Mouse (Mus musculus) neural tube, embryonic 14.5 days (tissue): ENCODE results near the gene Gpr179. TPM values are rescaled to one million over a fixed set of nuclear protein-coding genes. Genes with fewer than 3 reads are reported as not detected.

Experiments
- ATAC-seq: fragments of 200-750 bp; cut with Nextera tagmentation; 2 replicates; pipeline ENCODE4 v1.8.0; 2017; ENCODE audit warnings: low read depth, mild to moderate bottlenecking, moderate TSS enrichment, moderate library complexity
- H3K27ac ChIP-seq: fragments of 300-500 bp; sonication (generic); 2 replicates; pipeline ENCODE4 v1.5.1; 2014; ENCODE audit warnings: low read depth, mild to moderate bottlenecking, control low read depth, low read length, moderate library complexity, mixed read lengths
- H3K27me3 ChIP-seq: fragments of 300-500 bp; sonication (generic); 2 replicates; pipeline ENCODE4 v1.6.1; 2014; ENCODE audit warnings: low read length; ENCODE audit not compliant: control insufficient read depth, insufficient read depth
- H3K36me3 ChIP-seq: fragments of 300-500 bp; sonication (generic); 2 replicates; pipeline ENCODE4 v1.6.1; 2014; ENCODE audit warnings: low read length, mixed read lengths; ENCODE audit not compliant: control insufficient read depth, insufficient read depth
- H3K4me1 ChIP-seq: fragments of 300-500 bp; sonication (generic); 2 replicates; pipeline ENCODE4 v1.6.1; 2014; ENCODE audit warnings: low read length; ENCODE audit not compliant: control insufficient read depth, insufficient read depth
- H3K4me2 ChIP-seq: fragments of 300-500 bp; sonication (generic); 2 replicates; pipeline ENCODE4 v1.6.1; 2014; ENCODE audit warnings: mild to moderate bottlenecking, low read depth, low read length, control low read depth
- H3K4me3 ChIP-seq: fragments of 300-500 bp; sonication (generic); 2 replicates; pipeline ENCODE4 v1.5.1; 2014; ENCODE audit warnings: low read depth, low read length, control low read depth, mixed read lengths
- H3K9ac ChIP-seq: fragments of 300-500 bp; sonication (generic); replicated peaks from 2 replicates; pipeline ENCODE4 v1.6.1; 2014; ENCODE audit warnings: low read depth, mild to moderate bottlenecking, control low read depth, low read length, mixed read lengths
- H3K9me3 ChIP-seq: fragments of 300-500 bp; sonication (generic); 2 replicates; pipeline ENCODE4 v1.6.1; 2016; ENCODE audit warnings: low read length; ENCODE audit not compliant: control insufficient read depth
- WGBS: fragments of 180-500 bp; shearing (Covaris S2); extraction: QIAGEN DNeasy Blood & Tissue Kit; methylation state at CpG from one replicate; pipeline ENCODE4 v1.1.7; 2014; 5-methylcytosine and 5-hydroxymethylcytosine counted together
- polyA plus RNA-seq: library from polyadenylated mRNA; unstranded; fragments of >200 nt; fragmentation: Nextera tagmentation; extraction: Ambion mirVana; gene quantifications from 2 replicates; pipeline ENCODE4 v1.2.1, GENCODE M21; 2014

Gene Gpr179
- polyA plus RNA-seq, 1 experiment from 2014 or later = 0.71 TPM

DNA sequence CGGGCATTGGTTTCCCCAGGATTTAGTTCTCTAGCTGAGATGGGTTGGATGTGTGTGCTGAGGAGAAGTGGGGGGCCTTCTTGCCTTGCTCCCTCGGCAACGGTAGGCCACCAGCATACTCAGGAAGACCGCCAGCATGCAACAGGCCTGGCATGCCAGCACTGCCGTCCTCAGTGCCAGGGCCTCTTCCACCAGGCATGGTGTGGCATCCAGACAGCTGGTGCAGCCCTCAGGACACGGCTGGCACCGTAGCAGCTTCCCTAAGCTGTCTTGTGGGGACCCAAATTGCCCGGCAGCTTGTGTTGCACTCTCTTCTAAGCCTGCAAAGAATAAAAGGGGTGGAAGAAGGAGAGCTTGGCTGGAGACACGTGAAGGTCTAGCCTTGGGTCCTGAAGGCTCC, 5.5 kb downstream of the Gpr179 start:
- H3K36me3 ChIP-seq = no peaks in the 10 kb centered on the region
- no peak for ATAC-seq
- H3K27ac ChIP-seq = no peak overlapping the region
- H3K9ac ChIP-seq = no peak overlapping the region
- peaks cover 14% of the 10 kb centered on the region; the same call in 1 of the 2 replicates for H3K4me1 ChIP-seq
- H3K4me2 ChIP-seq = no peak overlapping the region
- no peaks in the 10 kb centered on the region for H3K9me3 ChIP-seq
- H3K4me3 ChIP-seq = no peak overlapping the region
- H3K27me3 ChIP-seq = no peaks in the 10 kb centered on the region
- WGBS = 79% methylated on average over 9 of the region's 9 CpGs

DNA sequence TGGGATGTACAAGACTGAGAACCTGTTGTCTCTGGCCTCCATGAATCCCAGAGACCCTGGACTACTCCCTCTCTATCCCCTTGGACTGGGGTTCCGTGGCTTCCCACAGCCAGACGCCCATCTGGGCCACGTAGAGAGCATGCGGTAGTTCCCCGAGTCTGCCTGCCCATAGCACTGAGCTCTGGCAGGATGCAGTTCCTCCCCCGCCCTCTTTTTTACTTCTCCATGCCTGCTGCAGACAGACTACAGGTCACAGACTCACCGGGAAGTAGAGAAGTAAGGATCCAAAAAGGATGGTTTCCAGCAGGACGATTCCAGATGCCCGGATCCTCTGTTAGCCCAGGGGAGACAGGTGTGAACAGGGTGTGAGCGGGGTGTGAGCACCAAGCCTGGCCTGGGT, 6.4 kb downstream of the Gpr179 start:
- Histone ChIP-seq H3K9me3 (no peaks in the 10 kb centered on the region), H3K4me3 (no peak overlapping the region), H3K27ac (no peak overlapping the region), H3K9ac (no peak overlapping the region), H3K27me3 (no peaks in the 10 kb centered on the region), H3K36me3 (no peaks in the 10 kb centered on the region), H3K4me1 (peaks cover 5% of the 10 kb centered on the region; the same call in 1 of the 2 replicates), H3K4me2 (no peak overlapping the region)
- WGBS = 82% methylated on average over 10 of the region's 10 CpGs
- no peak for ATAC-seq

DNA sequence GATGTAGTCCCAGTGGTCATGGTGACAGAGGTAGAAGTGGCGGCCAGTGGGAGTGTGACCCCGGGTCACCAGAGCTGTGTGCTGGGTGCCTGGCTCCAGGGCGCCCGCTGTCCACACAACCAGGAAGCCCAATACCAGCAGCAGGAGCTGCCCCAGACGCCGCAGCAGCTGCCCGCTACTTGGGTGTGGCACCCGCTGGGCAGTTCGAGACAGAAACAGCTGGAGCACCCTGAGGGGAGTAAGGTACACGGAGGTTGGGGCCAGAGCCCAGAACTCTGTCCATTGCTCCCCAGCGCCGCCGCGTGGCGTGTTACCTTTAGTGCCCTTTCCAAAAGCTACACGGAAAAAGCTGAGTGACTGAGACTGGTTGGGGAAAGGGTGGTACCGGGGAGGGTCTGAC, 8.3 kb downstream of the Gpr179 start:
- 32% methylated on average over 17 of the region's 17 CpGs for WGBS
- Histone ChIP-seq H3K36me3 (no peaks in the 10 kb centered on the region), H3K4me3 (no peak overlapping the region), H3K9ac (no peak overlapping the region), H3K9me3 (no peaks in the 10 kb centered on the region), H3K4me1 (no peaks in the 10 kb centered on the region), H3K27ac (no peak overlapping the region), H3K4me2 (no peak overlapping the region), H3K27me3 (no peaks in the 10 kb centered on the region)
- no peak for ATAC-seq

DNA sequence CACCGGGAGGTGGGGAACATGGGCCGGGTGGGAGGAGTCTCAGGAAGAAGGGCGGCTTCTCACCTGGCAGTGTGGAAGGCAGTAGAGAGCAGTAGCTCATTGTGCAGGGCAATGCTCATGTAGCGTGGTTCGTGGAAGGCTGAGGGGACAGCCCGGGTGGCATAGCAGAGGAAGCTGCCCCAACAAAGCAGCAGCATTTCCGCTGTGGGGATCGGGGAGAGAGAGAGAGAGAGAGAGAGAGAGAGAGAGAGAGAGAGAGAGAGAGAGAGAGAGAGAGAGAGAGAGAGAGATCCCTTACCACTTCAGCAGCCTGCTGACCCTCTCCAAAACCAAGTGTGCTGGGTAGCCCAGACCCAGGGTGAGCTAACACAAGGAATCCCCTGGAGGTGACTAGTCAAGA, 8.7 kb downstream of the Gpr179 start:
- no peak overlapping the region for H3K4me3 ChIP-seq
- H3K4me1 ChIP-seq = no peaks in the 10 kb centered on the region
- H3K27me3 ChIP-seq = no peaks in the 10 kb centered on the region
- no peak overlapping the region for H3K4me2 ChIP-seq
- 57% methylated on average over 8 of the region's 8 CpGs for WGBS
- no peak for ATAC-seq
- H3K9ac ChIP-seq = no peak overlapping the region
- no peak overlapping the region for H3K27ac ChIP-seq
- no peaks in the 10 kb centered on the region for H3K36me3 ChIP-seq
- H3K9me3 ChIP-seq = no peaks in the 10 kb centered on the region

DNA sequence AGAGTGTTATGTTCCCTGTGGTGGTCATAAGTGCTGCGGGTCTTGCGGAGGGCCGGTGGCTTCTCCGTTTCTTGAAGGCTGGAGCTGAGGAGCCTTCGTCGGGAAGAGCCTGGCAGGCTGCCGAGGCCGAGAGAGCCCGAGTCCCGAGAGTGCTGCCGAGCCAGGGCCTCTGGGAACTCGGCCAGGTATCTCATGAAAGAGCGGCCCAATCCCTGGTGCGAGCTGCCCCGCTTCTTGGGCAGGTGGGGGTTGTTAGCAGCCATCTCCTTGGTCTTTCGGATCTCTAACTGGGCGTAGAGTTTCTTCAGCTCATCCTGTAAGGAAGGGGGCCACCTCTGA, 12.9 kb downstream of the Gpr179 start:
- no peak for ATAC-seq
- Histone ChIP-seq H3K4me3 (no peak overlapping the region), H3K36me3 (no peaks in the 10 kb centered on the region), H3K27me3 (no peaks in the 10 kb centered on the region), H3K4me2 (no peak overlapping the region), H3K27ac (no peak overlapping the region), H3K4me1 (no peaks in the 10 kb centered on the region), H3K9ac (no peak overlapping the region), H3K9me3 (no peaks in the 10 kb centered on the region)
- WGBS = 53% methylated on average over 17 of the region's 17 CpGs

DNA sequence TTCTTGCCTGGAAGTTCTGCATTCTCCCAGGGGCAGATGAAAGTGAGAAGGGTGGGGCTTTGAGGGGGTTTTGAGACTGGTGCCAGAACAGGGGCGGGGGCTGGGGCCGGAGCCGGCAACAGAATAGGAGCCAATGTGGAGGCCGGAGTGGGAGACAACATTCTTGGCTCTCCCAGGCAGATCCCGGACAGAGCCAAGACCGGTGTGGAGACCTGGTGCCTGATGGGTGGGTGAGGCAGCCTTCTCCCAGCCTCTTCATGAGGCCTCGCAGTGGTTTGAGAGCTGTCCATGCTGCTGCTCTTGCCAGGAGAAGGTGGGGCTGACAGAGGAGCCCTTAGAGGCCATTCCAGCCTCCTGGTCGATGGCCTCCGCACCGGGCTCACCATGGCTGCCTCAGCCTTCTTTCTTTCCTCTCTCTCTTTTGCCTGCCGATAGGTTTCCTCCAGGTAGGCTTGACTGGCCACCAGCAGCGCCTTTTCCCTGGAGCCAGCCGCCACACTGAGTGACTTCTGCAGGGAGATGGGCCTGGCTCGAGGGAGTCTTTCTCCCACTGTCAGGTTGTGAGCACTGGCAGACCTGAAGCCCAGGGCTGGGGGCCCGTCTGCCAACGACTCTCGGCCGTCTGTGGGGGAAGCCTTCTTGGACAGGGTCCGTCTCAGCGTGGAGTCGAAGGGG, 13.4 kb downstream of the Gpr179 start:
- Histone ChIP-seq H3K9me3 (no peaks in the 10 kb centered on the region), H3K36me3 (no peaks in the 10 kb centered on the region), H3K4me3 (no peak overlapping the region), H3K4me1 (no peaks in the 10 kb centered on the region), H3K27me3 (no peaks in the 10 kb centered on the region), H3K4me2 (no peak overlapping the region), H3K9ac (no peak overlapping the region), H3K27ac (no peak overlapping the region)
- no peak for ATAC-seq
- 56% methylated on average over 21 of the region's 21 CpGs for WGBS

DNA sequence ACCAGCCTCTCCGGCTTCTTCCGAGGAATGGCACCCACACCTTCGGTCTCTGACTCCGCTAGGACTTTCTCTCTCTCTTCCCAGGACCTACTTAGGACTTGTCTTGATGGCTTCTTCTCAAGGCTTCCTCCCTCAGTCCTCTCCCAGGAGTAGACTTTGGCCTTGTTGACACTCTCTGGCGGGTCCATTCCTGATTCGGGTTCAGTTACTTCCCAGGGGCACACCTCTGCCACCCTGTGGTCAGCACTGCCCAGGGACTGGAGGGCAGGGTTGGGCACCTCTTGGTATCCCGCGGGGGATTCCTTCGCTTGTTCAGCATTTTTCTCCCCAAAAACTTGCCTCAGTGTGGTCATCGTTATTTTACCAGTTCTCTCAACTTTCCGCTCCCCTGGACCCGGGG, 14.5 kb downstream of the Gpr179 start:
- Histone ChIP-seq H3K4me3 (no peak overlapping the region), H3K36me3 (no peaks in the 10 kb centered on the region), H3K9me3 (no peaks in the 10 kb centered on the region), H3K9ac (no peak overlapping the region), H3K4me1 (no peaks in the 10 kb centered on the region), H3K27me3 (no peaks in the 10 kb centered on the region), H3K4me2 (no peak overlapping the region), H3K27ac (no peak overlapping the region)
- no peak for ATAC-seq
- 92% methylated on average over 12 of the region's 12 CpGs for WGBS

DNA sequence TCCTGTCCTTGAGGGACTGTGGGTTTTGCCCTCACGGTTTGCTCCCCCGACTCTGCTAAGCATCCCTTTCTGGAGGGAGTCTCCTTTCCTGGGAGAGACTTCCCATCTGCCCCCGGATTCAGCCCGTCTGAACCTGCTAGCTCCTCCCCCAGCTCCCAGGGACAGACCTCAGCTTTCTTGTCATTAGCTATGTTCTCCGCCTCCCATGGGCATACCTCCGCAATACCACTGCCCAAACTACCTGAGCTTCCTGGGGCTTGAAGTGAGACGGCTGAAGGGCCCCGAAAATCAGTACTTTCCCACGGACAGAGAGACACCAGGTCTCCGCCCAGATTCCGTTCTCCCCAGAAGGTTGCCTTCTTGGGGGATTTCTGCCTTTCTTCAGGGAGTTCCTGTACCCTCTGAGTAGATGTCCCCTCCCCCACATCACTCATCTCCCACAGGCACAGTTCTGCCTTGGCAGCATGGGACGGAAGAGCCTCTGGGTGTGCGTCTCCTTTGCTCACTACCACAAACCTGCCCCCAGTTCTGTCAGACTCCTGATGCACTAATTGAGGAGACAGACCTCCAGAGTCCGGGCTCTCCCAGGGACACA, 15.0 kb downstream of the Gpr179 start:
- WGBS = 69% methylated on average over 14 of the region's 14 CpGs
- Histone ChIP-seq H3K4me2 (no peak overlapping the region), H3K27ac (no peak overlapping the region), H3K9ac (no peak overlapping the region), H3K27me3 (no peaks in the 10 kb centered on the region), H3K4me3 (no peak overlapping the region), H3K9me3 (no peaks in the 10 kb centered on the region), H3K36me3 (no peaks in the 10 kb centered on the region), H3K4me1 (0 out of 2 replicates have a peak, but pooled peaks cover 1% of the 10 kb centered on the region)
- ATAC-seq = no peak

DNA sequence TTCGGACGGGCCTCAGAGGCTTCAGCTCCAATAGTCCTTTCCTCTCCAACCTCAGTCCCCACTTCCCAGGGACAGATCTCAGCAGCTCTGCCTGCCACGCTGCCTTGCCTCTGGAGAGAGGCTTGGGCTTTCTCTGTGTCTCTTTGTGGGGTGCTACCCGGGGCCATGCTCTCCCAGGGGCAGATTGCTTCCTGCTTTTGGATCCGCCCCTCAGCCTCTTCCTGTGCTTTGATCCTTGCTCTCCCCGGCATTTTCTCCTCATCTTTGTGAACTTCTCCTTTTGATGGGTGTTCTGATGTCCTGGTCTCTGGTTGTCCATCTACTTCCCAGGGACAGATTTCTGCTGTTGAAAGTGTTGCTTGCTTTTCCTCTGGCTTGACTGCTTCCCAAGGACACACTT, 15.6 kb downstream of the Gpr179 start:
- H3K9me3 ChIP-seq = no peaks in the 10 kb centered on the region
- H3K4me2 ChIP-seq = no peak overlapping the region
- 49% methylated on average over 6 of the region's 6 CpGs for WGBS
- no peak overlapping the region for H3K4me3 ChIP-seq
- H3K4me1 ChIP-seq = 0 out of 2 replicates have a peak, but pooled peaks cover 4% of the 10 kb centered on the region
- no peak for ATAC-seq
- H3K9ac ChIP-seq = no peak overlapping the region
- H3K27ac ChIP-seq = no peak overlapping the region
- no peaks in the 10 kb centered on the region for H3K36me3 ChIP-seq
- H3K27me3 ChIP-seq = no peaks in the 10 kb centered on the region
